Mouse (Mus musculus): ENCODE measurements around the gene Dclk1. TPM values are rescaled to one million over a fixed set of nuclear protein-coding genes. Genes with fewer than 3 reads are reported as not detected.

Gene Dclk1
- polyA plus RNA-seq, 1 experiment: 70.4 TPM

DNA sequence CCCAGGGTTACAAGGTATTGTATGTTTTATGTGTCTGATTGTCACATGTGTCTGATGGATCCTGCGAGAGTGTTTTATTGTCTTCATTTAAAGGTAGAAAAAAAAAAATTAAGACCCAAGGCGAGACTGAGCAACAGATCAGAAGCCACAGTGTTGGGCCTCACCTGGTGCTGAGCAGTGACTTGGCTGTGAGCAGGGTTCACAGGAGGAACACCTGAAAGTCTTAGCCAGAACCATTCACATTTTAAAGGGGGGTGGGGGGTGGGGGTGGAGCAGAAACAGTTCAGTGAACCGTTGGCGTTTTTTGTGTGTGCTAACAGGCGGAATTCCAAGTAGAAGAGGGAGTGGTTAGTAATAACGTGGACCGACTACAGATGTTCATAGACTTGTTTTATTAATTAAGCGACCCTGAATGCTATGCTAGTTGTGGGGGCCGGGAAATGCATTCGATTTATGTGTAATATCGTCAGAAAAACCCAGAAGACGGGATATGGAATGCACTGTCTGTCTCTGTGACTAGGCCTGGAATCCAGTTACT is 345.3 kb downstream of the Dclk1 start:
- Histone ChIP-seq H3ac (ENCODE audit: control insufficient read depth, insufficient read length) (no peak overlapping the region), H3K4me3 (no peak overlapping the region), H3K4me2 (ENCODE audit: low read depth) (no peak overlapping the region), H3K27me3 (ENCODE audit: control insufficient read depth, insufficient read depth, insufficient read length) (no peaks in the 10 kb centered on the region), H3K36me3 (ENCODE audit: control insufficient read depth, insufficient read depth) (no peaks in the 10 kb centered on the region), H3K79me2 (ENCODE audit: control insufficient read depth, insufficient read depth) (no peaks in the 10 kb centered on the region)
- TF ChIP-seq REST (IDR thresholded peaks at IDR 0.05; ENCODE audit: insufficient read depth, insufficient read length): no peak
- TF ChIP-seq E2F4 (IDR thresholded peaks at IDR 0.05; ENCODE audit: insufficient read depth): no peak
- TF ChIP-seq USF1 (IDR thresholded peaks at IDR 0.05; ENCODE audit: low read depth): no peak
- no peak for TF ChIP-seq POLR2AphosphoS2 (IDR thresholded peaks at IDR 0.05; ENCODE audit: insufficient read length, low read depth)
- no peak for TF ChIP-seq SRF (IDR thresholded peaks at IDR 0.05; ENCODE audit: control insufficient read depth, insufficient read length, low read depth)
- TF ChIP-seq TCF3 (IDR thresholded peaks at IDR 0.05; ENCODE audit: insufficient read length, low read depth): no peak
- TF ChIP-seq POLR2A (IDR thresholded peaks at IDR 0.05; ENCODE audit: insufficient read length, low read depth): no peak
- TF ChIP-seq CEBPB (IDR thresholded peaks at IDR 0.05; ENCODE audit: insufficient read depth, poor library complexity, severe bottlenecking): no peak
- no peak for TF ChIP-seq MYOG (IDR thresholded peaks at IDR 0.05; ENCODE audit: control insufficient read depth in 1 of 3, insufficient read depth in 1 of 3, insufficient read length in 2 of 3, low read depth in 2 of 3)
- no peak for TF ChIP-seq MYOD1 (IDR thresholded peaks at IDR 0.05; ENCODE audit: control insufficient read depth in 1 of 3, insufficient read length in 2 of 3, low read depth in 2 of 3)
- no peak for TF ChIP-seq TCF12 (IDR thresholded peaks at IDR 0.05; ENCODE audit: insufficient read depth, poor library complexity, severe bottlenecking)
- TF ChIP-seq MAX (IDR thresholded peaks at IDR 0.05; ENCODE audit: low read depth): no peak

DNA sequence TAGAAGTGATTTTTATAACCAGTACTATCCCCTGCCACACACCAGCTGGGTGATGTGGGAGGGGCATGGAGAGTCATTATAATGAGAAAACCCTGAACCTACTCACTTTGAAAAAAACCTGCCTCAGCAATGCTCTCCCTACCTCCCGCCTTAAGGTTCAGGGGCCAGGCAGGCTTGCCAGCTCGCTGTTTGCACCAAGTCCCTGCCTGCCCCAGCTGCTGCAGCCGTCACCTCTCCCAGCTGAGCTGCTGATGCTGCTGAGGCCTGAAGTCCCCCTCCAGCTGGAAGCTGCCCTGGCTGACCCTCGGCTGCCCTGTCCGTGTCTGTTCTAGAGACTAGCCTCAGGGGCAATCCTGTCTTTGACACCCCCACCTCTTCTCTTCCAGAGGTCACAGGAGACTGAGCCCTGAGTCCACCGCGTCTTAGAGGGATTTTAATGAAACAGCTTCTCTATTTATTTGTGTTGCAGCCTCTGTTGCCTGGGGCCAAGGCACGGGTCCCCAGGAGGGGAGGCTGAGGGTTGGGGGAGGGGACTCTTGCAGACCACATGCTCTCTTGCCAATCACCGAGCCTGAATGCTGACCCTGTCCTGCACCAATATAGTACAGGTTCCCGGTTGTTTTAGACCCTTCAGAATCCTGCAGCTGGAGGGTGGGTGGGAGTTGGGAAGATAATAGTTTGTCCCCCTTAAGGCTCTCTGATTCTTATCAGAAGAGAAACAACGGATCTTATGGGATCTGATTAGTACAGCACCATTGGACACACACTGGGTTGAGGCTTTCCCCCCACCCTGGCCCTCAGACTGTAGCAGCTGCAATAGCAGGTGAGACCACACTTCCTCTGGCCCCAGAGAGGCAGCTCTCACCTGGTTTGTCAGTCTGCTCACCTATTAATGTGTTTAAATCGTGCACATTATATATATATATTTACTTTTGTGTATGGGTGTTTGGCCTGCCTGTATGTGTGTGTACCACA is 346.1 kb downstream of the Dclk1 start:
- Histone ChIP-seq H3K27me3 (ENCODE audit: control insufficient read depth, insufficient read depth, insufficient read length) (no peaks in the 10 kb centered on the region), H3K4me3 (no peak overlapping the region), H3K79me2 (ENCODE audit: control insufficient read depth, insufficient read depth) (no peaks in the 10 kb centered on the region), H3K4me2 (ENCODE audit: low read depth) (no peak overlapping the region), H3K36me3 (ENCODE audit: control insufficient read depth, insufficient read depth) (no peaks in the 10 kb centered on the region), H3ac (ENCODE audit: control insufficient read depth, insufficient read length) (no peak overlapping the region)
- TF ChIP-seq TCF3 (IDR thresholded peaks at IDR 0.05; ENCODE audit: insufficient read length, low read depth) (no peak), MYOD1 (IDR thresholded peaks at IDR 0.05; ENCODE audit: control insufficient read depth in 1 of 3, insufficient read length in 2 of 3, low read depth in 2 of 3) (no peak), E2F4 (IDR thresholded peaks at IDR 0.05; ENCODE audit: insufficient read depth) (no peak), USF1 (IDR thresholded peaks at IDR 0.05; ENCODE audit: low read depth) (no peak), POLR2AphosphoS2 (IDR thresholded peaks at IDR 0.05; ENCODE audit: insufficient read length, low read depth) (no peak), MAX (IDR thresholded peaks at IDR 0.05; ENCODE audit: low read depth) (no peak), CEBPB (IDR thresholded peaks at IDR 0.05; ENCODE audit: insufficient read depth, poor library complexity, severe bottlenecking) (no peak), REST (IDR thresholded peaks at IDR 0.05; ENCODE audit: insufficient read depth, insufficient read length) (no peak), TCF12 (IDR thresholded peaks at IDR 0.05; ENCODE audit: insufficient read depth, poor library complexity, severe bottlenecking) (no peak)

Other genes with a start within 250 kb of the Dclk1 start
- not detected for gene Ccna1, start 186.9 kb upstream of the Dclk1 start, polyA plus RNA-seq (2012; fragmentation: generic; extraction: Trizol)
- gene Spg20, start 130.3 kb upstream of the Dclk1 start, polyA plus RNA-seq (2012; fragmentation: generic; extraction: Trizol): 49.3 TPM
- 0.12 TPM for gene Ccdc169, start 105.0 kb upstream of the Dclk1 start, polyA plus RNA-seq (2012; fragmentation: generic; extraction: Trizol)
- 3.1 TPM for gene Sohlh2, start 60.3 kb upstream of the Dclk1 start, polyA plus RNA-seq (2012; fragmentation: generic; extraction: Trizol)
- gene Gm21954, start 229.8 kb downstream of the Dclk1 start, polyA plus RNA-seq (2012; fragmentation: generic; extraction: Trizol): not detected

All from myocyte (in vitro differentiated cells).